Mouse (Mus musculus): ENCODE results near the gene Slc7a9. TPM values are rescaled to one million over a fixed set of nuclear protein-coding genes. Genes with fewer than 3 reads are reported as not detected.

The Slc7a9 gene
- polyA plus RNA-seq, 1 experiment: not detected

GRCm38 (mm10) chr7:35456091-35456814 lies 7.7 kb downstream of the Slc7a9 start:
- H3K4me3 ChIP-seq (ENCODE audit: insufficient read depth, low read length): no peak overlapping the region
- no peak overlapping the region for H3K27ac ChIP-seq (ENCODE audit: insufficient read depth, low read length)

GRCm38 (mm10) chr7:35460971-35461370 lies 12.4 kb downstream of the Slc7a9 start:
- Histone ChIP-seq H3K4me1 (ENCODE audit: control insufficient read depth, insufficient read depth, low read length) (no peaks in the 10 kb centered on the region), H3K4me3 (ENCODE audit: insufficient read depth, low read length) (no peak overlapping the region), H3K27ac (ENCODE audit: insufficient read depth, low read length) (no peak overlapping the region)
- no peak for TF ChIP-seq POLR2A (IDR thresholded peaks at IDR 0.05; ENCODE audit: low read depth, low read length)
- no peak for TF ChIP-seq CTCF (IDR thresholded peaks at IDR 0.05; ENCODE audit: borderline replicate concordance, insufficient read depth, low read length)

More at GRCm38 (mm10) chr7:35456091-35456814, 7.7 kb downstream of the Slc7a9 start:
- no peak for TF ChIP-seq CTCF (IDR thresholded peaks at IDR 0.05; ENCODE audit: borderline replicate concordance, insufficient read depth, low read length)
- no peak for TF ChIP-seq POLR2A (IDR thresholded peaks at IDR 0.05; ENCODE audit: low read depth, low read length)
- no peaks in the 10 kb centered on the region for H3K4me1 ChIP-seq (ENCODE audit: control insufficient read depth, insufficient read depth, low read length)

GRCm38 (mm10) chr7:35465027-35465426 lies 16.4 kb downstream of the Slc7a9 start:
- no peak overlapping the region for H3K4me3 ChIP-seq (ENCODE audit: insufficient read depth, low read length)
- no peak overlapping the region for H3K27ac ChIP-seq (ENCODE audit: insufficient read depth, low read length)
- no peaks in the 10 kb centered on the region for H3K4me1 ChIP-seq (ENCODE audit: control insufficient read depth, insufficient read depth, low read length)
- TF ChIP-seq POLR2A (IDR thresholded peaks at IDR 0.05; ENCODE audit: low read depth, low read length) (no peak), CTCF (IDR thresholded peaks at IDR 0.05; ENCODE audit: borderline replicate concordance, insufficient read depth, low read length) (no peak)

- no peak overlapping the region for H3K4me3 ChIP-seq (ENCODE audit: insufficient read depth, low read length)
- H3K27ac ChIP-seq (ENCODE audit: insufficient read depth, low read length): no peak overlapping the region
- no peaks in the 10 kb centered on the region for H3K4me1 ChIP-seq (ENCODE audit: control insufficient read depth, insufficient read depth, low read length)
- TF ChIP-seq CTCF (IDR thresholded peaks at IDR 0.05; ENCODE audit: borderline replicate concordance, insufficient read depth, low read length): no peak
- no peak for TF ChIP-seq POLR2A (IDR thresholded peaks at IDR 0.05; ENCODE audit: low read depth, low read length)
These were observed 19.3 kb downstream of the Slc7a9 start for GRCm38 (mm10) chr7:35467856-35468255.

GRCm38 (mm10) chr7:35470794-35471193 lies 22.2 kb downstream of the Slc7a9 start:
- Histone ChIP-seq H3K27ac (ENCODE audit: insufficient read depth, low read length) (no peak overlapping the region), H3K4me3 (ENCODE audit: insufficient read depth, low read length) (no peak overlapping the region), H3K4me1 (ENCODE audit: control insufficient read depth, insufficient read depth, low read length) (no peaks in the 10 kb centered on the region)
- TF ChIP-seq POLR2A (IDR thresholded peaks at IDR 0.05; ENCODE audit: low read depth, low read length) (no peak), CTCF (IDR thresholded peaks at IDR 0.05; ENCODE audit: borderline replicate concordance, insufficient read depth, low read length) (no peak)

- TF ChIP-seq CTCF (IDR thresholded peaks at IDR 0.05; ENCODE audit: borderline replicate concordance, insufficient read depth, low read length) (no peak), POLR2A (IDR thresholded peaks at IDR 0.05; ENCODE audit: low read depth, low read length) (no peak)
- H3K4me3 ChIP-seq (ENCODE audit: insufficient read depth, low read length): no peak overlapping the region
- no peaks in the 10 kb centered on the region for H3K4me1 ChIP-seq (ENCODE audit: control insufficient read depth, insufficient read depth, low read length)
- no peak overlapping the region for H3K27ac ChIP-seq (ENCODE audit: insufficient read depth, low read length)
These were observed 27.9 kb downstream of the Slc7a9 start for GRCm38 (mm10) chr7:35476457-35476856.

- no peak overlapping the region for H3K27ac ChIP-seq (ENCODE audit: insufficient read depth, low read length)
- no peak for TF ChIP-seq CTCF (IDR thresholded peaks at IDR 0.05; ENCODE audit: borderline replicate concordance, insufficient read depth, low read length)
- H3K4me1 ChIP-seq (ENCODE audit: control insufficient read depth, insufficient read depth, low read length): no peaks in the 10 kb centered on the region
- H3K4me3 ChIP-seq (ENCODE audit: insufficient read depth, low read length): no peak overlapping the region
These were observed 36.5 kb downstream of the Slc7a9 start for GRCm38 (mm10) chr7:35485126-35485525.

- H3K27ac ChIP-seq (ENCODE audit: insufficient read depth, low read length): no peak overlapping the region
- H3K4me1 ChIP-seq (ENCODE audit: control insufficient read depth, insufficient read depth, low read length): no peaks in the 10 kb centered on the region
- H3K4me3 ChIP-seq (ENCODE audit: insufficient read depth, low read length): no peak overlapping the region
- TF ChIP-seq POLR2A (IDR thresholded peaks at IDR 0.05; ENCODE audit: low read depth, low read length) (no peak), CTCF (IDR thresholded peaks at IDR 0.05; ENCODE audit: borderline replicate concordance, insufficient read depth, low read length) (no peak)
These were observed 38.0 kb downstream of the Slc7a9 start for GRCm38 (mm10) chr7:35486553-35486952.

- H3K27ac ChIP-seq (ENCODE audit: insufficient read depth, low read length): no peak overlapping the region
- H3K4me1 ChIP-seq (ENCODE audit: control insufficient read depth, insufficient read depth, low read length): no peaks in the 10 kb centered on the region
- H3K4me3 ChIP-seq (ENCODE audit: insufficient read depth, low read length): no peak overlapping the region
- TF ChIP-seq POLR2A (IDR thresholded peaks at IDR 0.05; ENCODE audit: low read depth, low read length) (no peak), CTCF (IDR thresholded peaks at IDR 0.05; ENCODE audit: borderline replicate concordance, insufficient read depth, low read length) (no peak)
These were observed 41.6 kb downstream of the Slc7a9 start for GRCm38 (mm10) chr7:35490186-35490585.

- TF ChIP-seq POLR2A (IDR thresholded peaks at IDR 0.05; ENCODE audit: low read depth, low read length) (no peak), CTCF (IDR thresholded peaks at IDR 0.05; ENCODE audit: borderline replicate concordance, insufficient read depth, low read length) (no peak)
- no peak overlapping the region for H3K27ac ChIP-seq (ENCODE audit: insufficient read depth, low read length)
- H3K4me3 ChIP-seq (ENCODE audit: insufficient read depth, low read length): no peak overlapping the region
- no peaks in the 10 kb centered on the region for H3K4me1 ChIP-seq (ENCODE audit: control insufficient read depth, insufficient read depth, low read length)
These were observed 42.4 kb downstream of the Slc7a9 start for GRCm38 (mm10) chr7:35491005-35491404.

All from embryonic fibroblast, embryonic 13.5 days (primary cell).